Mouse (Mus musculus): ENCODE measurements around the gene Tbkbp1.

DNA sequence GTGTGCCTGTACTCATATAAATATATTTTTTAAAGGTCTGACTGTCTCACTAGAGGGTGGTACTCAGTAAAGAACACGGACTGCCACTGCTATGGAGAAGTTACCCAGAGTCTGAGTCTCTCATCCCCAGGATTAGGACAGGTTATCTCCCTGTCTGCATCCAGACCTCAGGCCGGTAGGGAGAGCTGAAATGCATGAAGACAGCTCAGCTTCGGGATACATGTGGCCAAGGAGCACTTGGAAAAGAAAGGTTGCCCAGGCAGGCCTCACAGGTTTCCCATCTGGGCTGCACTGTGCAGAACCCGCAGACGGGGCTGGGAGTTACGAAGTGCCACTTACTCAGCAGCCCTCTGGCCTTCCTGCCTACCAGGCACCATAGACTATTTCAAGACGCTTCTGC lies 5.7 kb upstream of the Tbkbp1 start:
- no peak for TF ChIP-seq CTCF (IDR thresholded peaks at IDR 0.05; ENCODE audit: low read depth, low read length)
- no peak for TF ChIP-seq POLR2A (IDR thresholded peaks at IDR 0.05; ENCODE audit: borderline replicate concordance, low read depth, low read length)
